Mouse (Mus musculus) urinary bladder, postnatal 0 days (tissue): ENCODE data around the gene Mageh1. TPM values are rescaled to one million over a fixed set of nuclear protein-coding genes. Genes with fewer than 3 reads are reported as not detected.

ENCODE experiments used
- polyA plus RNA-seq: library from polyadenylated mRNA; unstranded; fragments of >200 nt; fragmentation: Nextera tagmentation; extraction: Ambion mirVana; gene quantifications from 2 replicates; pipeline ENCODE4 v1.2.1, GENCODE M21; 2015

Gene Mageh1
- polyA plus RNA-seq, result 32.9 and 37.5 TPM in 2 replicates

DNA sequence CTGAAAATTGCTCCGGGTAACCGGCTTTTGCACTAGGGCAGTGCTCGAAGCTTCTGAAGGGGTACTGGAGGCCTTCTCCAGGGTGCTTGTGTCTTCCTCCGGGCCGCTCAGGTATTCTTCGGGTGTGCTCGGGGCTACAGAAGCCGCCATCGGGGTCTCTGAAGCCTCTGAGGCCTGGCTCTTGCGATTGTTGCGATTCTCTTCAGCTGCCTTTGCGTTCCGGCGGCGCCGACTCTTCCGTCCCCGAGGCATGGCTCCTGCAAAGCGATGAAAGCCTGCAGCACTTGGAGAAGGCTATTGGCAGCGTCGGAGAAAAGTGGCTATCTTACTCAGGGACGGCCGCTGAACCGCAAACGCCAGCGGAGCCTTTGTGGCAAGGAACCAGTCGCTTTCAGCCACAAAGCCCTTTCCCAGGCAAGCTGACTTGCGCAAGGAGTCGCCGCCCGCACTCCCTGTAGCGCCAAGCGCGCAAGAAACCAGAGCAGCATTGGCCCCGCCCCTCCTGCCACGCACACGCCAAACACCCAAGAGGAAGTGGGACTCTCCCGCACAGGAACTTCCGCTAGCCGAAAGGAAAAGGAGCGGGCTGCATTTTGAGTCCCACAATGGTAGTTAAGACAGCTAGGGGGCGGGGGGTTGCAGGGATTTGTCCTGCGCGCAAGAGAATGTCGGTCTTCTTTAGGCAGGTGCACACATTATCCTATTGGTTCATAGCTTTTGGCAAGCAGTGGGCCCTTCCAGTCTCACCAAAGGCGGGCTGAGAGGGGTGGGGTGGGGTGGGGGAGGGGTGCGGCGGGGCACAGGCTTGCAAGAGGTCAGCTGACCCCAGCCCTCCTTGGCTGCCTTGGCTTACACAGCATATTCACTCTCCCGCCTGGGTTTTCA lies at the start of gene Mageh1:
Mageh1 (minus strand) TSS at position 489 of the 885 bp plus-strand sequence.

DNA sequence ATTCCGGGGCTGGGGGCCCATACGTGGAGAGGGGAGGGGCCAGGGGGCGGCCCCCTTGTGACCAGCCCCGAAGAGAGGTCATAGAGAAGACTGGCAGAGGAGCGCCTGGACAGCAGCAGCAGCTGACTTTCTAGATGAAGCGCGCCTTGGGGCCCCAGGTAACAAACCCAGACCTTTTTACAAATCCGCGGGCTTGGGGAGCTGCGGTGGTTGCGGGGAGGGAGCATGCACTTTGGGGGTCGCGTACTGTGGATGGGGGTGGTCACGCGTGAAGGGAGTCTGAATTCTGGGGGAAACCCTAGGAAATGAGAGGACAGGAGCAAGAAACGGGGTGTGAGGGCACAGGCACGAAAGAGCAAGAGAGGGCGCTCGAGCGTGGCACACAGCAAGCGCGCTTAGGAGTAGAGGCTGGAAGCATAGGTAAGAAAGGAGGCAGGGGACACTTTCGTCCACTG lies 31.0 kb downstream of the Mageh1 start, which contains the start of gene Usp51:
Usp51 (plus strand) TSS at position 83 of the 455 bp plus-strand sequence.

Other genes with a start within 250 kb of the Mageh1 start
- 0.12 and 0.28 TPM in 2 replicates for gene Usp51, start 31.1 kb downstream of the Mageh1 start, polyA plus RNA-seq
- gene Foxr2, start 81.2 kb upstream of the Mageh1 start, polyA plus RNA-seq, result not detected in 2 replicates
- gene Rragb, start 102.4 kb upstream of the Mageh1 start, polyA plus RNA-seq, result 0.37 and 0.52 TPM in 2 replicates
- 1.3 and 1.7 TPM in 2 replicates for gene Klf8, start 199.9 kb upstream of the Mageh1 start, polyA plus RNA-seq